Mouse (Mus musculus) MEL (cell line): ENCODE data around the gene Grk3.

Experiments
- CTCF ChIP-seq, 3 experiments: IDR thresholded peaks in 2 of 3; conservative IDR thresholded peaks in 1 of 3; 2 replicates each; pipeline ENCODE4 v1.5.1; 2011 to 2012; ENCODE audit warnings: low read length in 3 of 3, low read depth in 2 of 3, mild to moderate bottlenecking in 2 of 3, improper control_type of control experiment in 1 of 3, inconsistent platforms in 1 of 3, mixed read lengths in 1 of 3, moderate library complexity in 1 of 3; ENCODE audit not compliant: control insufficient read depth in 1 of 3, insufficient read depth in 1 of 3, poor library complexity in 1 of 3, severe bottlenecking in 1 of 3
- JUND ChIP-seq: IDR thresholded peaks from 2 replicates; pipeline ENCODE4 v1.6.1; 2011; ENCODE audit warnings: low read depth, mild to moderate bottlenecking, improper control_type of control experiment, low read length
- POLR2A ChIP-seq, 2 experiments: IDR thresholded peaks; 2 replicates each; pipeline ENCODE4 v1.6.1; 2011 to 2012; ENCODE audit warnings: low read length in 2 of 2, mild to moderate bottlenecking in 2 of 2, control low read depth in 1 of 2, improper control_type of control experiment in 1 of 2, low read depth in 1 of 2, moderate library complexity in 1 of 2; ENCODE audit not compliant: control insufficient read depth in 1 of 2, insufficient read depth in 1 of 2, poor library complexity in 1 of 2
- ZMIZ1 ChIP-seq: IDR thresholded peaks from 2 replicates; pipeline ENCODE4 v1.6.1; 2012; ENCODE audit warnings: low read depth, mild to moderate bottlenecking, inconsistent platforms, low read length, improper control_type of control experiment, moderate library complexity

- TF ChIP-seq CTCF (IDR thresholded peaks at IDR 0.05 in 2 of 3, conservative IDR thresholded peaks at IDR 0.05 in 1 of 3; ENCODE audit: control insufficient read depth in 1 of 3, insufficient read depth in 1 of 3, low read depth in 2 of 3, low read length in 3 of 3, poor library complexity in 1 of 3, severe bottlenecking in 1 of 3) = no peak
- TF ChIP-seq ZMIZ1 = no peak
- no peak for TF ChIP-seq JUND
- no peak for TF ChIP-seq POLR2A (IDR thresholded peaks at IDR 0.05; ENCODE audit: control insufficient read depth in 1 of 2, insufficient read depth in 1 of 2, low read depth in 1 of 2, low read length in 2 of 2, poor library complexity in 1 of 2)
Observed at GRCm38 (mm10) chr5:112999227-112999626, 16.4 kb downstream of the Grk3 start.
